Mouse (Mus musculus): ENCODE results near the gene Wdr45b.
"Not testable (repeated sequence)": the region's sequence is repeated elsewhere in the genome, so short reads cannot be mapped to it uniquely, and the experiment has no call there.

Gene Wdr45b

GRCm38 (mm10) chr11:121354091-121354707 lies at the start of gene Wdr45b:
TSS of gene Wdr45b (minus strand) at chr11:121354445.
- DNase-seq (ENCODE audit: low spot score) = peak; percentile 93

DNA sequence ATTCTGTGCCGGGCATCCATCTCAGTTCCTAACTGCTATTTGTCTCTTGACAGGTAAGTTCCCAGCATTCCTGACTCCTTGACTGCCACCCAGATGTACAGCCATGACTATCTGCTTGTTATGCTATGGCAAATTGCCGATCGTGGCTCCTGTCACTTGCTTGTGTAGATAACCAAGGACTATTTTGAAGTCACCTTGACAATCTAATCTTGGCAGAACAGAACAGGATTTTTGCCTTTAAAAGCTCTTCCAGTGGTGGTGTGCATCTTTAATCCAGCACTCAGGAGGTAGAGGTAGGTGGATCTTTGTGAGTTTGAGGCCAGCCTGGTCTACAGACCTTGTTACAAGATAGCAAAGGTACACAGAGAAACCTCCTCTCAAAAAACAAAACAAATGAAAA lies 38.2 kb upstream of the Wdr45b start:
- no peak for DNase-seq (ENCODE audit: low spot score)

- no peak for DNase-seq (ENCODE audit: low spot score)
Measured at GRCm38 (mm10) chr11:121390793-121391192, 36.5 kb upstream of the Wdr45b start.

- DNase-seq (ENCODE audit: low spot score) = no peak
Measured at GRCm38 (mm10) chr11:121388554-121388945, 34.3 kb upstream of the Wdr45b start.

- DNase-seq (ENCODE audit: low spot score) = peak; percentile 95
Measured at GRCm38 (mm10) chr11:121387750-121388553, 33.7 kb upstream of the Wdr45b start, which contains the start of gene Rab40b. TSS of gene Rab40b (minus strand) at chr11:121388251.

DNA sequence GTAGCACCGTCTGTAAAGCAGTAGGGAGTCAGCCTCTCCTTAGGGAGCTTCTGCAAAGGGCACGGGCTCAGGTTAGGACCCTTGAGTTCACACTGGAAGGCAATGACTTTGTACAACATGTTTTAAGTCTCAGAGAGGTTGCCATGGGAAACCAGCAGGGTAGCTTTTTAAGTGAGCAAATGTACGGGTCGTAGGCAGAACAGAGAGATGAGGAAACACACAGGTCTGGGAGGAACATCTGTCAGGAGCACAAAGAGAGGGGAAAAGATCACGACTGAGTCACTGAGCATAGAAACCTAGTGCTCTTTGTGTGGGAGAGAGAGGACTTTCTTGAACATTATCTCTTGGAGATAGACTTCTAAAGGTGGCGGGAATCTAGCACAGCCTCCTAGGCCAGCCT lies 26.0 kb upstream of the Wdr45b start:
- no peak for DNase-seq (ENCODE audit: low spot score)

GRCm38 (mm10) chr11:121378644-121379043 lies 24.4 kb upstream of the Wdr45b start:
- DNase-seq (ENCODE audit: low spot score) = no peak

DNA sequence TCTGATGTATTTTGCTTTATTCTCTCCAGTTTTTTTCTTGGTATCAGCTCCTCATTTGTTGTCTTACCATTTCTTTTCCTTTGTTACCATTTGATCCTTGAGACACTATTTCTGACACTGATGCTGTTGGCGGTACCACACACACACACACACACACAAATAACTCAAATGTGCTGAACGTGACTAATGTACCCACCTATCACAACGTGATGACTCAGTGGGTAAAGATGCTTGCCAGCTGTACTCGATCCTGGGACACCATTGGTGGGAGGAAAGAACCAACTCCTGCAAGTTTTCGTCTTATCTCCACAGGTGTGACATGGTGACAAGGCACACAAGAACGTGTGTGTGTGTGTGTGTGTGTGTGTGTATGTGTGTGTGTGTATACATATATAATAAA lies 19.1 kb upstream of the Wdr45b start:
- DNase-seq (ENCODE audit: low spot score) = no peak

- no peak for DNase-seq (ENCODE audit: low spot score)
Measured at GRCm38 (mm10) chr11:121370337-121370994, 16.2 kb upstream of the Wdr45b start.

DNA sequence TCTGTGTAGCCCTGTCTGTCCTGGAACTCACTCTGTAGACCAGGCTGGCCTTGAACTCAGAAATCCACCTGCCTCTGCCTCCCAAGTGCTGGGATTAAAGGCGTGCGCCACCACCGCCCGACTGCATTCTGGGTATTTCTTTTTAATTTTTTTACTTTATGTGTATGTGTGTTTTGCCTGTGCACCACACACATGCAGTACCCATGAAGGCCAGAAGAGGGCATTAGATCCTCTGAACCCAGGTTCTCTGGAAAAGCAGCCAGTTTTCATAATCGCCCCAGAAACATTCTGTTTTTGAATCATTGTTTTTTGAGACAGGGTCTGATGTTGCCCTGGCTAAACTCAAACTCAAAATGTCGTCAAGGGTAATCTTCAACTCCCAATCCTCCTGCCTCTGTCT lies 15.4 kb upstream of the Wdr45b start:
- no peak for DNase-seq (ENCODE audit: low spot score)

GRCm38 (mm10) chr11:121368731-121369130 lies 14.5 kb upstream of the Wdr45b start:
- DNase-seq (ENCODE audit: low spot score) = no peak

GRCm38 (mm10) chr11:121367170-121367707 lies 13.0 kb upstream of the Wdr45b start:
- no peak for DNase-seq (ENCODE audit: low spot score)

- DNase-seq (ENCODE audit: low spot score) = no peak
Measured at GRCm38 (mm10) chr11:121362212-121362611, 8.0 kb upstream of the Wdr45b start.

- DNase-seq (ENCODE audit: low spot score) = no peak
Measured at GRCm38 (mm10) chr11:121353326-121354090, 737 bp downstream of the Wdr45b start.

DNA sequence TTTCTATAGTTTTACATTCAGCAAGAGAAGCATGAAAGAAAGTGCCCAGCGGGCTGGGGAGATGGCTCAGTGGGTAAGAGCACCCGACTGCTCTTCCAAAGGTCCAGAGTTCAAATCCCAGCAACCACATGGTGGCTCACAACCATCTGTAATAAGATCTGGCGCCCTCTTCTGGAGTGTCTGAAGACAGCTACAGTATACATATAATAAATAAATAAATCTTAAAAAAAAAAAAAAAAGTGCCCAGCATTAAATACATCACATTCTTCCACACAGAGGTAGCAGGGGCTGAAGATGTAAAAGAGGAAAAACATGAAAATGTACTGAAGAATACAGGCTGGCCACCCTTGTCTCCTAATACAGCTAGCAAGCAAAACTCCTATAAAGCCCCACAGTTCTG lies 5.5 kb downstream of the Wdr45b start:
- DNase-seq (ENCODE audit: low spot score) = not testable (repeated sequence)

GRCm38 (mm10) chr11:121348166-121348565 lies 6.1 kb downstream of the Wdr45b start:
- no peak for DNase-seq (ENCODE audit: low spot score)

GRCm38 (mm10) chr11:121347036-121347435 lies 7.2 kb downstream of the Wdr45b start:
- DNase-seq (ENCODE audit: low spot score) = no peak

GRCm38 (mm10) chr11:121342423-121342822 lies 11.8 kb downstream of the Wdr45b start:
- DNase-seq (ENCODE audit: low spot score) = not testable (repeated sequence)

DNA sequence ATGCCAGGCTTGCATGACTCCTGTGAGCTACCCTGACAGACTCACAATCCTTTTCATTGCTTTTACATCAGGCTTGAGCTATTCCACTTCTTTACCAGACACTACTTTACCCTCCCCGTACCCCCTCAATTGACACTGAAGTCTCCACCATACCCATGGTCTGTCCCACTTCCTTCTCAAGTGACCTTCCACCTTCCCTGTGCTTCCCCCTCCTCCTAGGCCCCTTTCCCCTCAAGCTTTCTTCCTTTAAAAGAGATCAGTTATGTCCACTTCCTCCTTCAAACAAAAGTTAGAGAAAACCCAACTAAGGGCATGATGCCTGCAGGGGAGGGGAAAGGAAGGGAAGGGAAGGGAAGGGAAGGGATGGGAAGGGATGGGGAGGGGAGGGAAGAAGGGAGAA lies 14.0 kb downstream of the Wdr45b start:
- DNase-seq (ENCODE audit: low spot score) = no peak

- no peak for DNase-seq (ENCODE audit: low spot score)
Measured at GRCm38 (mm10) chr11:121339647-121340046, 14.6 kb downstream of the Wdr45b start.

DNA sequence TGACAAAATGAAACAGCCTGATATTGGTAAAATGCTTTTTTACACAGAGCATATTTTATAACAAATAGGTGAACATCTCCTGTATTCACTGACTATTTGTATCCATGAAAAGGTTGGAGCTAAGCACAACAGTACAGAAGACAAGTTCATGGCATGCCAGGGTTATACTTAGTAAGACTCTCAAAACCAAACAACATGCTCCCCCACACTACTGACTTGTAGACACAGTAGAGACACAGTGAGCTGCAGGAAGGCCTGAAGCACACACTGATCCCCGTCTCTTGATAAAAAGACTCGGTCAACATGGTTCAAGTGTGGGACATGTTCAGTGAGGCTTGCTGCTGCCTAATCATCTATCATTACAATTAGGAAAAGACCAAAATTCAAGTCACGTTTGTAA lies 22.6 kb downstream of the Wdr45b start:
- DNase-seq (ENCODE audit: low spot score) = no peak

- no peak for DNase-seq (ENCODE audit: low spot score)
Measured at GRCm38 (mm10) chr11:121328619-121329018, 25.6 kb downstream of the Wdr45b start.

Data from left cerebral cortex, adult 11 months (tissue).